Mouse (Mus musculus) forebrain, postnatal 0 days (tissue): ENCODE results near the gene Sc5d. TPM values are rescaled to one million over a fixed set of nuclear protein-coding genes. Genes with fewer than 3 reads are reported as not detected.

Source experiments
- ATAC-seq: fragments of 200-750 bp; cut with Nextera tagmentation; 2 replicates; pipeline ENCODE4 v1.8.0; 2017; ENCODE audit warnings: mild to moderate bottlenecking, moderate library complexity
- DNase-seq: peaks from one replicate; pipeline ENCODE4 v3.0.0-alpha.2; 2015
- H3K27ac ChIP-seq: fragments of 300-500 bp; sonication (generic); 2 replicates; pipeline ENCODE4 v1.5.1; 2014; ENCODE audit warnings: low read depth, mild to moderate bottlenecking, antibody characterized with exemption, low read length, moderate library complexity, mixed read lengths
- H3K27me3 ChIP-seq: fragments of 300-500 bp; sonication (generic); 2 replicates; pipeline ENCODE4 v1.6.1; 2014; ENCODE audit warnings: mild to moderate bottlenecking, low read length, mixed read lengths; ENCODE audit not compliant: insufficient read depth
- H3K36me3 ChIP-seq: fragments of 300-500 bp; sonication (generic); 2 replicates; pipeline ENCODE4 v1.6.1; 2014; ENCODE audit warnings: mild to moderate bottlenecking, moderate library complexity; ENCODE audit not compliant: insufficient read depth
- H3K4me1 ChIP-seq: fragments of 300-500 bp; sonication (generic); 2 replicates; pipeline ENCODE4 v1.6.1; 2014; ENCODE audit warnings: antibody characterized with exemption; ENCODE audit not compliant: insufficient read depth
- H3K4me2 ChIP-seq: fragments of 300-500 bp; sonication (generic); 2 replicates; pipeline ENCODE4 v1.6.1; 2014; ENCODE audit warnings: low read depth, mild to moderate bottlenecking, moderate library complexity
- H3K4me3 ChIP-seq: fragments of 300-500 bp; sonication (generic); 2 replicates; pipeline ENCODE4 v1.5.1; 2014; ENCODE audit warnings: low read depth, low read length, mixed read lengths
- H3K9ac ChIP-seq: fragments of 300-500 bp; sonication (generic); 2 replicates; pipeline ENCODE4 v1.6.1; 2014; ENCODE audit warnings: mild to moderate bottlenecking
- H3K9me3 ChIP-seq: fragments of 300-500 bp; sonication (generic); 2 replicates; pipeline ENCODE4 v1.6.1; 2016; ENCODE audit warnings: low read length
- CTCF ChIP-seq: sonication (generic); IDR thresholded peaks from 2 replicates; pipeline ENCODE4 v1.5.1; 2016; ENCODE audit warnings: antibody characterized with exemption, control low read depth, low read depth
- WGBS: fragments of 180-500 bp; shearing (Covaris S2); extraction: QIAGEN DNeasy Blood & Tissue Kit; methylation state at CpG from one replicate; pipeline ENCODE4 v1.1.7; 2014; 5-methylcytosine and 5-hydroxymethylcytosine counted together
- polyA plus RNA-seq: library from polyadenylated mRNA; unstranded; fragments of >200 nt; fragmentation: Nextera tagmentation; extraction: Ambion mirVana; gene quantifications from 2 replicates; pipeline ENCODE4 v1.2.1, GENCODE M21; 2015
- total RNA-seq: library from RNA; depleted of rRNA; stranded (reverse); fragments of >200 nt; gene quantifications from 2 replicates; pipeline ENCODE4 v1.2.3, GENCODE M21; 2014

Sc5d gene
- total and polyA plus RNA-seq, 2 experiments from 2014 or later: 48.6 to 75.6 TPM

GRCm38 (mm10) chr9:42240583-42240992 lies 23.5 kb downstream of the Sc5d start:
- Histone ChIP-seq H3K27ac (peak overlapping the region; percentile 58), H3K9me3 (no peaks in the 10 kb centered on the region), H3K4me2 (peak overlapping the region; percentile 39), H3K27me3 (no peaks in the 10 kb centered on the region), H3K9ac (peak overlapping the region; percentile 45), H3K36me3 (no peaks in the 10 kb centered on the region), H3K4me3 (peak overlapping the region; percentile 14; the same call in 1 of the 2 replicates), H3K4me1 (peaks cover 13% of the 10 kb centered on the region)
- WGBS: 9% methylated on average over 11 of the region's 11 CpGs
- peak; percentile 93 for DNase-seq
- TF ChIP-seq CTCF: peak; percentile 83
- ATAC-seq: peak; percentile 94

DNA sequence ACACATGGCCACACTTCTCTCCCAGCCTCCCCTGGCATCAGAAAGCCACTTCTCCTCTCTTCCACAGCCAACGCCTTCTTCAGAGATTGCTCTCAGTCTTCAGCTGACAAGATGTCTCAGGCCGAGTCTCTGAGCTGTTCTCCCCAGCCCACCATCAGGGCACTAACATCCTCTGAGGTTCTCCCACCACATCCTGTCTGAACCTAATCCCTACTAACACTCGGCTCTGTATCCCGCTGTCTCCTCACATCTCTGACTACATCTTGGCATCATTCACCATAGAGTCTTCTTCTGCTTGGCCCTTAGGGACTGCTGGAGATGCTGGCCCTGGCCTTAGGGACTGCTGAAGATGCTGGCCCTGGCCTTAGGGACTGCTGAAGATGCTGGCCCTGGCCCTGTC lies 25.2 kb downstream of the Sc5d start:
- H3K27me3 ChIP-seq: no peaks in the 10 kb centered on the region
- H3K4me1 ChIP-seq: peaks cover 13% of the 10 kb centered on the region
- TF ChIP-seq CTCF: no peak
- H3K4me2 ChIP-seq: no peak overlapping the region
- no peaks in the 10 kb centered on the region for H3K36me3 ChIP-seq
- DNase-seq (no peak), ATAC-seq (no peak)
- H3K27ac ChIP-seq: no peak overlapping the region
- no peaks in the 10 kb centered on the region for H3K9me3 ChIP-seq
- WGBS: 94% methylated on average over 4 of the region's 4 CpGs
- no peak overlapping the region for H3K9ac ChIP-seq
- no peak overlapping the region for H3K4me3 ChIP-seq

- Histone ChIP-seq H3K4me1 (no peaks in the 10 kb centered on the region), H3K36me3 (no peaks in the 10 kb centered on the region), H3K9ac (no peak overlapping the region), H3K27me3 (no peaks in the 10 kb centered on the region), H3K9me3 (no peaks in the 10 kb centered on the region), H3K27ac (no peak overlapping the region), H3K4me2 (no peak overlapping the region), H3K4me3 (no peak overlapping the region)
- WGBS: 74% methylated on average over 5 of the region's 5 CpGs
- no peak for DNase-seq
- no peak for ATAC-seq
- no peak for TF ChIP-seq CTCF
These were observed 32.9 kb downstream of the Sc5d start for GRCm38 (mm10) chr9:42231116-42231515.

GRCm38 (mm10) chr9:42230333-42230732 lies 33.7 kb downstream of the Sc5d start:
- Histone ChIP-seq H3K4me1 (no peaks in the 10 kb centered on the region), H3K27ac (no peak overlapping the region), H3K9me3 (no peaks in the 10 kb centered on the region), H3K9ac (no peak overlapping the region), H3K4me3 (no peak overlapping the region), H3K27me3 (no peaks in the 10 kb centered on the region), H3K4me2 (no peak overlapping the region), H3K36me3 (no peaks in the 10 kb centered on the region)
- 92% methylated on average over 2 of the region's 2 CpGs for WGBS
- TF ChIP-seq CTCF: no peak
- ATAC-seq (no peak), DNase-seq (no peak)

DNA sequence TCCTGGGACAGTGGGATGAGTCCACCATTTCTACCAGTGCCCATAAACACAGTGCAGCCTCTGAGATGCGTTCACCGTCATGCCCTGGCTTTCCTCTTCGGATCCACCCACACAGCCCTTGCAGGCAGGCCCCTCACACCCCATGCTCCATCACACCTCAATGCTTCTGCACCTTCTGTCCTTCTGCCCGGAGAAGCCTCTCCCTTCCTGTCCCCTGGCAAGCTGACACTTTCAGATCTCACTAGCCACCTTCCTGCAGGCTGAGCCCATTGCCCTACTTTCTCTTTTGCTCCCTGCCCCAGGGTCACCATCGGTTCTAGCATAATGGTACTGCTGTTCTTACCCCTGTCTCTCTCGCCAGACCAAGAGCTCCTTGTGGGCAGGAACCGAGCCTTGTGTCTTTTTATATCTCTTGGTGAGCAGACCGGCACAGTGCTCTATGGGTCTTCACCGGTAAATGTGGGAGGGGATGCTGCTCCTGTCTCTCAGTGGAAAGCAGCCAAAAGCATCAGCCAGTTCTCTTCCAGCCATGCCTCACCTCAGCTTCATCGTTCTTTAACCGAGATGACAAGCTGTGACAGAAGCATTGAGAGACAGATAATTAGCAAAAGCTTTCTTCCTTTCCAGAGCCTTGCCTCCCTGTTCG lies 34.5 kb downstream of the Sc5d start:
- ATAC-seq: peak; percentile 25; the same call in 1 of the 2 replicates
- no peak overlapping the region for H3K4me2 ChIP-seq
- WGBS: 63% methylated on average over 12 of the region's 12 CpGs
- no peaks in the 10 kb centered on the region for H3K27me3 ChIP-seq
- H3K4me3 ChIP-seq: no peak overlapping the region
- H3K27ac ChIP-seq: no peak overlapping the region
- no peak overlapping the region for H3K9ac ChIP-seq
- H3K4me1 ChIP-seq: no peaks in the 10 kb centered on the region
- no peaks in the 10 kb centered on the region for H3K36me3 ChIP-seq
- H3K9me3 ChIP-seq: no peaks in the 10 kb centered on the region
- no peak for DNase-seq
- no peak for TF ChIP-seq CTCF

GRCm38 (mm10) chr9:42227804-42228203 lies 36.3 kb downstream of the Sc5d start:
- 85% methylated on average over 1 of the region's 1 CpGs for WGBS
- Histone ChIP-seq H3K36me3 (no peaks in the 10 kb centered on the region), H3K4me2 (no peak overlapping the region), H3K27ac (no peak overlapping the region), H3K9ac (no peak overlapping the region), H3K4me1 (no peaks in the 10 kb centered on the region), H3K9me3 (no peaks in the 10 kb centered on the region), H3K4me3 (no peak overlapping the region), H3K27me3 (no peaks in the 10 kb centered on the region)
- TF ChIP-seq CTCF: no peak
- DNase-seq: no peak
- ATAC-seq: no peak

DNA sequence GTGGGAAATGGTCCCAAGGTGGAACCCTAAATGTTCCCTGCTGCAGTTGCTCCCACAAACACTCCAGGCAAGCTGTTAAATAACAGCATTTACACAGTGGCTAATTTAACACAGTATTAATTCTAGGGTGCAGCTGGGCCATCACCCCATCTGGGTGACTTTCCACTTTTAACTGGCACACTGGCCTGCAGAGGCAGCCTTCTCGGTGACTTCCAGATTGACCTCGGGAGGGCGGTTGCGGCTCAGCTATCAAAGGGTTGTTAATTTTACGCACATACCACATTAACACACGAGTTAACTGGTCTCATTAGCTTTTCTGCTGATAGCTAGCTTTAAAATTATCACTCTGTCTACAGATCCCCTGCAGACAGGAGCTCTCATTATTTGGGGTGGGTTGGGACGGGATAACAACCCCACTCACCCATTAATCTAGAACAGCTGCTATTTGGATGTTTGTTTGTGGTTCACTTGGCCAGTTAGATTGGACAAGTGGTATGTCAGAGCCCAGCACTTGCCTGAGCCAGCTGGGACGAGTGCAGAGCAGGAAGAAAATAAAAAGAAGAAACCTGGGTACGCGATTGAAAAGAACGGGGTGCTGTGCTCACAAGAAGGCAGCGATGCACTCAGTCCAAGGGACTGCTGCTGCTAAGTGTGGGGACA lies 44.9 kb downstream of the Sc5d start:
- ATAC-seq (no peak), DNase-seq (no peak)
- WGBS: 48% methylated on average over 12 of the region's 12 CpGs
- no peak for TF ChIP-seq CTCF
- no peak overlapping the region for H3K27ac ChIP-seq
- no peak overlapping the region for H3K4me3 ChIP-seq
- H3K27me3 ChIP-seq: no peaks in the 10 kb centered on the region
- no peak overlapping the region for H3K4me2 ChIP-seq
- no peaks in the 10 kb centered on the region for H3K9me3 ChIP-seq
- H3K4me1 ChIP-seq: no peaks in the 10 kb centered on the region
- no peak overlapping the region for H3K9ac ChIP-seq
- H3K36me3 ChIP-seq: no peaks in the 10 kb centered on the region
